Mouse (Mus musculus): Measurements from ENCODE around the gene Gm10147. TPM values are rescaled to one million over a fixed set of nuclear protein-coding genes. Genes with fewer than 3 reads are reported as not detected.
"Not testable (repeated sequence)": the region's sequence is repeated elsewhere in the genome, so short reads cannot be mapped to it uniquely, and the experiment has no call there.

Gene Gm10147
- polyA plus RNA-seq (2011; ENCODE audit: insufficient read length, low read depth, missing spikeins) = not detected in 2 replicates

DNA sequence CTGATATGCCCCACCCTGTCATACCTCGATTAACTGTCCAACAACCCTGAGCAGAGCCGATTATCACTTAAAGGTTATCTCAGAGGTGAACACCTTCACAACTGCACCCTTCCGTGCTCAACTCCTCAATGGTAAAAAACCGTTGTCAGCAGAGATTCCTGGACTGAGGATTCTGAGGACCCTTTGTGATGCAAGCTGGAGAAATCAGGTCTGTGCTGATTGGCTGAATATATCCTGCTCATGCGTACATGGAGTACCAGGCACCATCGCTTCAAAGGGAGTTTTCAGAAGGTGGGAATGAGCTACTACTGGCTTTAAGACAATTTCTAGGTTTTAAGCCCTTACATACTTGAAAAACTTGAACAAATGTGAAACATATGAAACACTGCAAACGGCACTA is at the start of gene Gm10147:
Gene Gm10147, minus strand, starts transcription at position 101 of the 400 bp plus-strand sequence.
- not testable (repeated sequence) for H3K27ac ChIP-seq (ENCODE audit: insufficient read depth, low read length); H3K4me3 ChIP-seq (ENCODE audit: insufficient read depth, low read length); H3K4me1 ChIP-seq (ENCODE audit: control insufficient read depth, insufficient read depth, low read length)

All from embryonic fibroblast, embryonic 13.5 days (primary cell).